Mouse (Mus musculus): ENCODE measurements at regions not wholly inside any gene's neighbourhood (a gene's known extent, or its start where the extent isn't known, plus 50 kb on each side); places are given as distances from the start of the nearest gene placed in this dataset.

DNA sequence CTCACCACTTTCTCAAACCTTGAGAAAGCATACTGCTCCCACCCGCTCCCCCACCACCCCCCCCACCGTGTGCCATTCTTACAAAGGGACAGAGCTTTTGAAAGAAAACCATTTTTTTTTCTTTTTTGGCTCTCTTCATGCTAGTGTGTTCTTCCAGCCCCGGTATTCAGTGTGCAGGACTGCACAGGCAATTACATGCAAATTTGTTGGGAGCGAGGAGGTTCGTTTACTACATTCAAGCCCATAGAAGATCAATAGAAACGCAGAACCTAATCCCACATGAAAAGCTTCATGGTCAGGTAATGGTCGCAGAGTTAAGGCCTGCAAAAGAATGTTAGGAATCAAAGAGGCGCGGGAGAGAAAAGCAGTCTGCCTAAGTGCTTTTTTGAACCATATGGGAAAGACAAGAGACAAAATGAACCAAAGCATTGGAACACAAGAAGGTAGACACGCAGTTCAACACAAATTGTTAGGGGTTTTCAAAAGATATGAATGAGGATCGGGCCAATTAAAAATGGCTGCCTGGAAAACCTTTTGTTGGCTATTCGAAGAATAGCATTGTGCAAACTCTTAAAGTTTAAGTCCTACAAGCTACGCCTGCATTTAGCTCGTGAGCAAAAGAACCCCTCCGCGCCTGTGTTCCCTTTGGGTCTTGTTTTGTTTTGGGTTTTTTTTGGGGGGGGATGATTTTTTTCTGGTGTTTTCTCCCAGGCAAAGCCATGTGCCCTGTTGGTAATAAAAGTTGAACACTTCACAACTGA lies 166.6 kb upstream of the Id4 start:
- DNase-seq (ENCODE audit: low spot score in 2 of 2) = no peak

DNA sequence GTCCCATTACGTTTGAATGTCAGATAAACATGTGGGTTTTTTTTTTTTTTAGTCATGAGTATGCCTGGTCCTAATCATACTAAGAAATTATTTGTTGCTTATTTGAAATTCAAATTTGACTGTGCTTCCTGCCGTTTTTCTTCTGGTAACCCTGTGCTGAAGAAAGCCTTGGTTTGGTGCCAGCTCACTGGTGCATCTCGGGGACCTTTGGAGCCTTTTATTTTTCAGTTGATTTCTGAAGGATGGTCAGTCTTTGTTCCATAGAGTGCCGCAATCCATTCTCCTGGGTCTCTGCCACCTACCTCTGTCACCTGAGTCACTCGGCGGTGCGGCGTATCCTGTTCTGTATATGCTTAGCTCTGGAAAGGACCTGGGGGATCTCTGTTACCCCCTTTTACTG lies 158.9 kb upstream of the Id4 start:
- DNase-seq (ENCODE audit: low spot score in 2 of 2) = no peak

DNA sequence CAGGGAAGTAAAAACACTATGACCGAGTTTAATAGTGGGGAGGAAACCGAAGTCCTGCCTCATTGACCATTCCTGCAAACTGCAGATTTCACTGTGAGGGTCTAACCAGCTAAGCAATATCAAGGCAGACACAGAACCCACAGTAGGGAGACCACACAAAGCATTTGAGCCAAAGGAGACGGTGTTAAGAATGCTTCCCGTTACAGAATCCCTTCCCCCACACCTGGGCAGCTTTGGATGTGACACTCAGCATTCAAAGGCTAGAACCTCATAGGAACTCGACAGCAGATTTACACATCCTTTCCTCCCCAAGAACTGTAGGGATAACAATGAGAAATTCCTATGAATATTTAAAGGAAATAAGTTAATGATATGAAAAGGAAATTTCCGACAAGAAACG lies 158.5 kb upstream of the Id4 start:
- DNase-seq (ENCODE audit: low spot score in 2 of 2) = no peak

DNA sequence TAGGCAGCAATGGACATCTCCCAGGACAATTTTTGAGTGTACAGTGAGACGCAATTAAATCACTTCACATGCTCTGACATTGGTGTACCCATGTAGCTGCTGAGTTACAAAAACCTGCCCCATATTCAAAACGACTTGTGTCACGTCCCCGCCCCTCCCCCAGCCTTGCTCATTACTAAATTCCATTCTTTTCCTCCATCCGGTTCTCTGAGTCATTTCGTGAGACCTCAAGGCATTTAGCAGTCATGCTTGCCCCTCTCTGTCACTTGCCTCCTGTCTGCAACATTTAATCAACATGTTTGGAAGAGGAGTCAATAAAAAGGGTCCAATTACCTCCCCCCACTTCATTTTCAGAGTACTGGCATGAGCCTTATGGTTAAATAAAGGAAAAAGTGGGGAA lies 156.3 kb upstream of the Id4 start:
- no peak for DNase-seq (ENCODE audit: low spot score in 2 of 2)

DNA sequence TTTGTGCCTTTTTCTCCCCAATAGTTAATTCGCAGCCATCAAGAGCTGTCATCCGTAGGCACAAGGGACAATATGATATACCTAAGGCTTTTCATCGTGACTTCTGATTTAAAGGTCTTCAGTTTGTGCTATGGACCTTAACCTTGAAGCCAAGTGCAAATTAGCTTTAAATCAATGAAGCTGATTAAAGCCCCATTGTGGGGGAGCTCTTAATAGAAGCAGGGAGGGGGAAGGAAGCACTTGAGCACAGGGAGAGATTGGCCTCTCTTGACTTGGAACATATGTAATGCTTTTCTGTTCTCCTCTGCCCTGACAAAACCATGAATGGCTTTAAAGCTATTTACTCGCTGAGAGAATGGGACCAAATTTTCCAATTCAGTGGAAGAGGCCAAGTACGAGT lies 154.1 kb upstream of the Id4 start:
- DNase-seq (ENCODE audit: low spot score in 2 of 2) = no peak

DNA sequence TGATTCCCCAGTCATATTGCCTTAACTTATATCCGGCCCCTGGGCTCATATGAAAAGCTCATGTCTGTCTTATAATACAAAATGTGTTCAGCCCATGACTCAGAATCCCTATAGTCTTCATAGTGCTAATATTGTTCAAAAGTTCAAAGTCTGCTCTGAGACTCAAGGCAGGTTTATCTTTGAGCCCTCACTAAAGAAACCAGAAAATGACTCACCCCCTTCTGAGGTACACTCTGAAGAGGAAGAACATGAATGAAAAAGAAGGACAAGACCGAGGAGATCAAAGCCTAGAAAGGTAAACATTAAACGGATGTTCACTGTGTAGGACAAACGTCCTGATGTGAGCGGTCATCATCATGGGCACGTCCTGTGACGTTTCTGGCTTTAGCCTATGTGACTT lies 145.1 kb upstream of the Id4 start:
- no peak for DNase-seq (ENCODE audit: low spot score in 2 of 2)

DNA sequence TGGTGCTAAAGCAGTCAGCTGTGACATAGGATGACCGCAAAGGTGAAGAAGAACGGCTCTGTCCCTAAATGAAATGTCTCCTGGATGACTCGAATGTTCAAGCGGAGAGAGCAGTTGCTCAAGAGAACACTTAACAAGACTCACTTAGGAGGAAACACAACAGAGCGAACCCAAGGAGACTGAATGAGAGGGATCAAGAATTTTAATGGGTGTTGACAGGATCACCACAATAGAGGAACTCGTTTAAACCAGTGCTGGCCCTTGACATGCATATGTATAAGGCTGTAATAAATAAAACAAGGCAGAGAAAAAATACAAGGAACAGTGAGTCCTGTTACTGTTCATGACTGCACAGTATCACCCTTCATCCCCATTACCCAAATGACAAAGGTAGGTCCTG lies 134.4 kb upstream of the Id4 start:
- no peak for DNase-seq (ENCODE audit: low spot score in 2 of 2)

DNA sequence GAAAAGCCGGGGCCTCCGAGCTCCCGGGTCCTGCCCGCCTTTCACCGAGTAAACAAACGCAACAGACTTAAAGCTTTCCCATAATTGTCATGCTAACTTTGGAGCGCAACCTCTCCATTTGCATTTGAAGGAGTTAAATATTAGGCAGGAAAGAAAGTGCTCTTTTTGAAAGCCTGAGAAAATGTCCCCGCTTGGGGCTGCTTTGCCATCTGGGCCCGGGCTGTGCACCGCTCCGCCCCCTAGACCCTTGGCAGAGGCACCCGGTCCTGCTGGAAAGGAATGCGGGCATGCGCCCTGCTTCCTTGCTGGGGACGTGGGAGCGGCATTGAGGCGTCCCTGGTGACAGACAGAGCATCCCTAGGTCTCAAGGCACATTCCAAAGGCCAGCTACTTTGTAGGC lies 130.3 kb upstream of the Id4 start:
- DNase-seq (ENCODE audit: low spot score in 2 of 2) = no peak

DNA sequence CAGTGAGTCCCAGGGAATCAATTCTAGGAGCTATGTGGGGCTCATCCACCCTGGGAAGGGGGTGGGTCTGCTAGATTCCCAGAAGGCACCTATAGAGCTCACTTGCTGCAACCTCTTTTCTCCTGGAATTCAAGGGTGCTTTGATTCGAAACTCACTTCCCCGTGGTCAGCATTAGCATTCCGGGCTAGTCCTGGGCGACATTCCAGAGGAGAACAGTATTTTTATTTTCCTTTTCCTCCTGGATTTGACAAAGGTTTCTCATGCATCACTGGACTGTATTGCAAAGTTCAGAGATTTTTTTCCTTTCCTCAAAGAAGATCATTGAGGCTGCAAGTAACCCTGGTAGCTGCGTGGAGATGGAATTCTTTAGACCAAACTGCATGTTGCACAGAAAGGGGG lies 129.3 kb upstream of the Id4 start:
- no peak for DNase-seq (ENCODE audit: low spot score in 2 of 2)

DNA sequence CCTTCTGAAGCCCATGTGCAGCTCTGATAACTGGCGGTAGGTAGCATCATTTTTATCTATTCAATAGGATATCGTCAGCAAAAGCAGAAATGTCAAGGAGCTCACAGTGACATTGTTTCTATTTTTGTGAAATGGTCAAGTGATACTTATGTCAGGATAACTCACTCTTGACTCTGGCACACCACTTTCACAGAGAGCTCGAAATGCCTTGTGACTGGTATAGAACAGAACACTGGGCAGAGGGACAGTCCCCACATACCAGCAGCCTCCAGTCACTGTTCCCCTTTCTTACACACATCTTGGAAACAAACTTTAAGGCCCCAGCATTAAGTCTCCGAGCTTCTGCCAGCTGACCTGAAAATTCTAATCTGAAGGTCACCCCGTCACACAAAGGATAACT lies 115.1 kb upstream of the Id4 start:
- DNase-seq (ENCODE audit: low spot score in 2 of 2) = no peak

DNA sequence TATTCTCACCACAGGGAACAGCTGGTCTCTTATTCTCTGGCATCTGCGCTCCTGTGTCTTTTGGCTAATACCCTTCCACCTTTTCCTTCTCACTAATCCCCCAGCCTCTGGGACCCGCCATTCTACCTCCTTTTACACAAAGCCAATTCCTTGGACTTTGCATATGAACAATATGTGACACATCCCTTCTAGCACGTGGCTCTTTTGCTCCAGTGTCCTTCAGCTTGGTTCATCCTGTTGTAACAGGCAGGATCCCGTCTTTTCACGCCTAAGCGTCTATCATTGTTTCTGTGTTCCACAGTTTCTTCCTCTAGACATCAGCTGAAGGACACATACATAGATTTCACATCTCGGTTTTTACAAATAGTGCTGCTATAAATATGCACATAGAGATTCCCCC lies 114.0 kb upstream of the Id4 start:
- DNase-seq (ENCODE audit: low spot score in 2 of 2) = no peak

DNA sequence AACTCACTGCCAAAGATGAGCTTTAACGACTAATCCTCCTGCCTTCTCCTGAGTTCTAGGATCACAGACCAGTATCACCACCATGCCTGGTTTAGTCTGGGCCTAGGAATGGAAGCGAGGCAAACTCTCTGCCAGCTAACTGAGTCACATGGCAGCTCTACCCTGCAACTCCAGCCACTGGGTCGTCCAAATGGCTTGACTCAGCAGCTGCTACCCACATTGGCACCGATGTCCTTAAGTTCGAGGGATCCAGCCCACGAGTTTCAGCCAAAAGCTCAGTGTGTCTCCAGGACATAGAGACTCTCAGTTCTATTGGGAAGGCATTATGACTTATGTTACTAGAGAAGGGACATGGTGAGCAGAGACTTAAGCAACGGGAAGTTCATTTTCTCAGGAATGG lies 107.8 kb upstream of the Id4 start:
- no peak for DNase-seq (ENCODE audit: low spot score in 2 of 2)

DNA sequence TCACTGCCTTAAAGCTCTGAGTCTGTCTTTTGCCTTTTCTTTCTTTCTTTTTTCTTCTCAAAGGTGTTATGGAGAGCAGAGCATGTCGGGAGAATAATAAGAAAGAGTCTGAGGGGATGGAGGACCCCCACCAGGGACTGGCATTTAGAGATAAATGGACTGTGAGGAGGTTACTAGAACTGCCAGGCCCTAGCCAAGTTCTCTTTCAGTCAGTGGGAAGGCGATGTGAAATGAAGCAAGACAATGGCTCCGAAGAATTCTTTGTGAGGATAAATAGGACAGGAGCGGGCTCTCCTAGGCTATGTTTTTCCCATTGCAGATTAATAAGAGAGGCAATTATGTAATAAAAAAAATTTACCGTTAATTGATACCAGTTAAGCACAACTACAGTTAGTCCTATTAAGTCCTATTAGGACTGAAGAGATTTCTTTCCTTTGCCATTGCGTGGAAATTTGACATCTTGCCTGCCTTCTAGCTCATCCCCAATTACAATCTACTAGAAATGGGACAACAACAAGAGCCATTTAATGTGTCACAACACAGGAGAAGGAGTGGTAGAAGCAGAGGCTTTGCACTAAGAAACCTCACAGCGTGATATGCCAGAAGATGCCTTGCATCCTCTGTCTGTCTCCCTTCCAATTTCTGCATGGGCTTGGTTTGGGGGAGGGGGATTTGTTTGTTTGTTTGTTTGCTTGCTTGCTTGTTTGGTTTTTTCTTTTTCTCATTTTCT lies 107.2 kb upstream of the Id4 start:
- DNase-seq (ENCODE audit: low spot score in 2 of 2) = no peak

DNA sequence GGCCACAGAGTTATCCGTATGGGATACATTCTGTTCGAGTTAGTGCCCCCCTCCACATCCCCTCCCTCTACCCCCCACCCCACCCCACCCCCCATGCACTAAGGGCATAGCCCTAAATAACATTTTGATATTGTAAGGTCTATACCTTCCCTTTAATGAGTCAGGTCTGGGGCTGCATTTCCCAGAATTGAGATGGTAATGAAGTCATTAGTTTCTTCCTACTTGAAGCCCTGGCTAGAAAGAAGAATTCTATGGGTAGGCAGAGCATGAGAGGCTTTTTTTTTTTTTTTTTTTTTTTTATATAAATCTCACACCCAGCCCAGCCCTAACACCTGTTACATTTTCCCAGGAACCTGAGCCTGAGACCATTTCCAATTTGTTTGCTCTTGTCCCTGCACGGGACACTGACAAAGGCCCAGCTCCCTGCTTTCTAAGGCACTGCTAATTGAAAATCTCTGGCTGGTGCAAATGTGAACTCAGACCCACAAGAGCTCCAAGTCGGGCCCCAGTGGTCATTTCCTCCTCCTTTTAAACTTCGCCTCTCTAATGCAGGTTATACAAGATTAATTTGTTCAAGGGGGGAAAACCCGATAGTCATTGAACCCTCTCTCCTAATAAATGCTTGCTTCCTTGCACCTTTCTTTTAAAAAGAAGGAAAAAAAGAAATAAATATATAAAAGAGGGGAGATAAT lies 106.5 kb upstream of the Id4 start:
- DNase-seq (ENCODE audit: low spot score in 2 of 2) = no peak

DNA sequence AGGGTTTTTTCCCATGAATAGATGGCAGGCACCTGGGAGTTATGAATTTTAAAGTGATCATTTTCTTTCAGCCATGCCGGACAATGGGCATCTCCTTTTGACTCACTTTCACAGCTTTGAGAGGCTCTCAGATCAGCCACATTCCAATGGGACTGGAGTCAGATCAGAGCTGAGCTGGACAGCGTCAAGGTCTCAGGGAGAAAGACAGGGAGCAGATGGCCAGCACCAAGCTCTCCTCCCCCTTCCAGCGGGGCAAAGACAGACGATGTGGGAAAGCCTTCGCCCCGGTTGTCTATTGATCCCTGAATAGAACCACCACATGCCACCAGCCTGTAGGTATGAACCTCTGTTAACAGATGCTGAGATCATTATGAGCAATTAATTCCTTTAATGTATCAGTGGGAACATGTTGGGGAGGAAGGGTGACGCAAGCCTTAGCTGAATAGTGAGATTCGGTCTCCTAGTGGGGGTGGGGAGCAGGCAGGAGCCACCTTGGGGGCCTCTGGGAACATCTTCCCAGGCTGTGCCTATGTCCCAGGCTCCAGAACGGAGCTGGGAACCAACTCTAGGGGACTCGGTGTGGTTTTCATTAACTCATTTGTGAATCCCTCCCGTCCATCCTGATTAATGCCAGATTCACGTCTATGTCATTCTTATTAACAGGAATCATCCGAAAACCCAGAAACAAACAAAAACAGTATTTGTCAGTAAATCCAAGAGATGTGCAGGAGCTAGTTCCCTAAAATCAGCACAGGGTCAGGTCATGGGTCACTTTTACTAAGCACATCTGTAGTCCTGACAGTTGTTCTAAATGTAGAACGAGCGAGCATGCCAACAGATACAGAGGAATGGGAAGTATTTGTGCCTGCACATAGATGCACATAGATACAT lies 101.8 kb upstream of the Id4 start:
- DNase-seq (ENCODE audit: low spot score in 2 of 2) = no peak

DNA sequence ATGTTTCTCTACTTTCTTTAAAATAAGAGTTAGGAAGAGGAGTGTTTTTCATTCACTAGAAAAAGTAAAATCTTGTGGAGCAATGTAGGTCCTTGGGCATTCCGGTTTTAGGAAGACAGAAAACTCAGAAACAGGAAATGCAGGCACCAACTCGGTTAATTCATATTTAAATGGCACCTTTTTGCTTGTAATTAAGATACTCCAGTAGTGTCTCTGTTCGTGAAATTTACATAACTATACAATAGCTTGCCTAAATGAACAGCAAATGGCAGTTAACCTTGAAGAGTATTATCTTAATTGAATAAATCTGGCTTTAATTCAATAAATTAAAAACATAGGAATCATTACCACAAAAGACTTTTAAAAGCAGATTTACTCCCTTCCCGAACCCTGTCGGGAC lies 100.9 kb upstream of the Id4 start:
- no peak for DNase-seq (ENCODE audit: low spot score in 2 of 2)

DNA sequence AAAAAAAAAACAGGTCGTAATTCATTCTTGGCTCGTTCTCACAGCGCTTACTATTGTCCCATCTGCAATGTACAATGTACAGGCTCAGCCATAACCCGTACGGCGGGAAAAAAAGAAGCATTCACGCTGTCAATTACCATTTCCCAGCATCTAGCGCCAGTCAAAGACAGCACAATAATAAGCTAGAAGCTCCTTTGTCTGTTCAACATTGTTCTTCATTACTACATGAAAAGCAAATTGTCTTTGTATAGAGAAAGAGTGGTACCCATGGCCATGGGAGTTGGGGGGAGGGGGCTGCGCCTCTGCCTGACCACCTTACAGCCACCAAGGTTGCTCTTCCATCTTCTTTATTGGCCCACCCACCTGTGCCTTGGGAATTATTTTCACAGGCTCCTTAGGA lies 99.7 kb upstream of the Id4 start:
- no peak for DNase-seq (ENCODE audit: low spot score in 2 of 2)

DNA sequence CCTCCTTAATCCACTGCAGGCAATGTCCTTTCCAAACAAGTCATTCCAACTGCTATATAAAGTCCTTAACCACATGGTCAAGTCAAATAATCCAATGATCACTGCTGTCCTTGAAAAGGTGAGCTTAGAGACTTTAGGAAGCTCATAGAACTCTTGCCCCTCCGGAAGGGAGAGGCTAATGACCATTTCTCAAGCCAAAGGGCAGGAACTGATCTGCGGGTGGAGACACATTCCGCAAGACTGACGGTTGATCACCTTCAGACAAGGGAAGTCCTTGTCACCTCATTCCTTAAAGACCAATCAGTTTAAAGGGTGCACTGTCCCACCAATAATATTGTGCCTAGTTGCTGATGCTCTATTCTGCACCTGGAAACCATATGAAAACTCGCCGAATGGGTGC lies 96.4 kb upstream of the Id4 start:
- DNase-seq (ENCODE audit: low spot score in 2 of 2) = no peak

DNA sequence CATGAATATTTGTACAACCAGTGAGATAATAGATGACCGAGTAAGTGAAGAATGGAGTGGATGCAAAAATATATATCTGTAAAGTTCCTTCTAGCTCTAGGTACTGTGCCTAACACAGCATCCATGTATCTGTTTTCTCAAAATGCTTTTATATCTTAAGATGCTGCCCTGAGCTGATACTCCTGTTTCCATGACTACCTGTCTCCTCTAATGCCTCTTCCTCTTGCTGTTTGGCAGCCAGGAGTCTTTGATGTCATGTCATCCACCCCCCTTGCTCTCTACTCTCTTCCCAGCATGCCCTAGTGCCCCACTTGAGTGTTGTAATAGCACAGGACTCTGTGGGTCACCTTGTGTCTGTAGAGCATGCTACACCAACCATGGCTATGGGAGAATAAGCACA lies 95.2 kb upstream of the Id4 start:
- DNase-seq (ENCODE audit: low spot score in 2 of 2) = no peak

DNA sequence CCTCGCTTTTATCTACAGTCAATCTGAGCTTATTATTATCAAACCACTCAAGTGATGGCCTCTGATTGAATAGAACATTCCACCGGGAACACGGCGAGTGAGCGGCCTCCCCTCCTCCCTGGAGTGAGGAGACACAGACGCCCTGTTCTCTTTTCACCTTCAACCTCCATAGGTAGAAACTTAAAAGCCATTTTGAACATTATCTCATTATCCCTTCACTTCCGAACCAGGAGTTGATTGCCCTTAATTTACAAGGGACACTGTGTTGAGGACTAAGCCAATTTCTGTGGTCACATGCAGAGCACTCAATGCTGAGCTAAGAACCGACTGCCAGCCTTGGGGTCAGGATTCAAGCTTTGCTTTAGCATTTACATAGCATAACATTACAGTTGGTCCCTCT lies 93.1 kb upstream of the Id4 start:
- no peak for DNase-seq (ENCODE audit: low spot score in 2 of 2)

DNA sequence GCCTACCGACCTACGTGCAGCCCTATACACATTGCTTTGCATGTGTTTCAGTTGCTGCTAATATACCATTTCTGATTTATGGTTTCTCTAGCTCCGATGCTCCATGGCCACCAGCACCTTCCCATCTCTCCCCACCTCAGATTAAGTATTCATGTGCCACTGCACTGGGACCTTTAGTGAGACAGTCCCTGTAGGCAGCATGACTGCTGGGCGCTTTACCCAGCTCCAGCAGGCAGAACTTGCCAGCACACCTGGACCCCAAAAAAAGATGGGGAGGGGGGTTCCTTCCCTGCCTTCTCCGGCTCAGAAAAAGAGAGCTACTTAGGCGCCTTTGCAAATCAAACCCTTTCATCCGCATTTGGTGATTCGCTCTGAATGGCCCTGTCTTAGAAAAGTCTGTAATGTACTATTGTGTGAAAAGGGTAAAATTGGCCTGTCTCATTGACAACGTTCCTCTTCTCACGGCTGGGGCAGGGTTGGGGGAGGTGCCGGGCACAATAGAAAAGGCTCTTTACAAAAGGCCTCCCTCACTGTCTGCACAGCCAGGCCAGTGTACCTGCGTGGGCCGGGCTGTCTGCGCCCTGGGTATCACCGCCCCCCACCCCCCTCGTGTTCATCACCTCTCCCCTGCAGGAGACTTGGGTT lies 89.6 kb upstream of the Id4 start:
- DNase-seq (ENCODE audit: low spot score in 2 of 2) = no peak

DNA sequence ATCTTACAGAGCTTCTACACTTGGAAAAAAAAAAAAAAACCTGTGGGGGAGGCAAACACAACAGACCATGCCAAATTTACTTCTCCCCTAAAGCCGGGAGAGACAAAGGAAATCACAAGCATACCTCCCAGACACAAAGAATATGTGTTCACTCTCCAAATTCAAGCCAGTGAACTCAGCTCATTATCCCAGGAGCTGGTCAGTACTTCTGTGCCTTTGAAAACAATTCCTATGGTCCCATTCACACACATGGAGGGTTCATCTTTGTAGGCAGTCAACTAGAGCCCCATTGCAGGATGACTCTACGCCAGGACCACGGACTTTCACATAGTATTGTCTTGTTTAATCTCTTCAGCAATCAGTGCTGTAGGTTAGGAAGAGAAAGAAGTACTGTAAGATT lies 89.0 kb upstream of the Id4 start:
- DNase-seq (ENCODE audit: low spot score in 2 of 2) = no peak
